Mouse (Mus musculus): ENCODE results near the gene Fhad1.

Fhad1 gene

DNA sequence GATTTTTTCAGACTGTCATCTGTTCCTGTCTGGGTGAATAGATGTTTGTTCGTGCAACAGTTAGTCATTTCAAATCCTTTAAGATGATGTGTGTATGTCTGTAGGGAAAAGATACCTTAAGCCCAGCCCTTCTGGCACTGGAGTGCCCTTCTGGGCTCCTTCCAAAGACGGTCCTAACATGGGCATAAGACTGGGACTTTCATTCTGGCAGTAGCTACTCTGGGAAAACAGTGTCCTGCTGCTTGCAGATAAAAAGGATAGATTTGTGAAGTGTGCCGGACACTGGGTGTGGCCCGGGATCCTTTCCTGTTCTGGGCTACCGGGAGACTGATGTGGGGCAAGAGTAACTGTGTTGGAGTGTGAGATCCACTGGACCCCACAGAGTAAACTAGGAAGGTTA, 132.9 kb downstream of the Fhad1 start:
- DNase-seq (ENCODE audit: low spot score), result no peak

DNA sequence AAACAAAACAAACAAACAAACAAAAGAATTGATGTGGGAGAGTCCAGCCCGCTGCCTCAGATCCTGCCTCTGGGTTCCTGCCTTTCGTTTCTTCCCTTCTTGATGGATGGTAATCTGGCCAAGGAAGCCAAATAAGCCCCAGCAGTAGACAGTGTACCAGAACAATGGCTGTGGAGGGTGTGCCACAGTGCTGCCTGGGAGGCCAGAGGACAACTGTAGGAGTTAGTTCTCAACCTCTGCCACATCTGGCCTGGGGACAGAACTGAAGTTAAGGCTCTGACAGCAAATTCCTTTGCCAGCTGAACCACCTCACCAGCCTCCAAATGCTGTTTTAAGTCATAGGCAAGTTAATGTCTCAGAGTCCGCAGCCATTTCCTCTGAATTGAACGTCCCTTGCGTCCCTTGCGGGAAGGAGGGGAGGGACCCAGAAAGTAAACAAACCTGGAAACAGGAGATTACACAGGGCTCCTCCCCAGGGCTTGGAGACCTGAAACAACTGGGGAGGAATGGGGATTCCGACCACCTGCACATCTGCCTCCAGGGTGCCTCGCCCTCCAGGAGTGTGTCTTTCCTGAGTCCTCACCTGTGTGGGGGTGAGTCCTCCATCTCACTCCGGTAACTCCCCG, 133.5 kb downstream of the Fhad1 start:
- no peak for DNase-seq (ENCODE audit: low spot score)

DNA sequence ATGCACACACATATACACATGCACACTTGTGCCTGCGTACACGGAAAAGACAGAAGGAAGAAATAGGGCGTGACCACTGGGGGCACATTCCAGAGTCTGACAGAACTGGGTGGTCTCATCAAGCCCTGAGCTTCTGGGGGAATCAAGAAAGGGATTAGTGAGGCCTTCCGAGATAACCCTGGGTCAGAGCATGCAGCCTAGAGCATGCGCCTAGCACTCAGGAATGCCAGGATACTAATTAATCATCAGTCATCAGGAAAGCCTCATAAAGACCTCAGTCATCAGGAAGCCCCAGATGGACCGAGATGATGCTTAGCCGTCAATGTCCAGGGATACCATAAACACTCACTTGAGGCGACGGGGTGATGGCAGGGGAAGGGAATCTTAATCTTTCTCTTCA, 135.0 kb downstream of the Fhad1 start:
- DNase-seq (ENCODE audit: low spot score), result no peak

DNA sequence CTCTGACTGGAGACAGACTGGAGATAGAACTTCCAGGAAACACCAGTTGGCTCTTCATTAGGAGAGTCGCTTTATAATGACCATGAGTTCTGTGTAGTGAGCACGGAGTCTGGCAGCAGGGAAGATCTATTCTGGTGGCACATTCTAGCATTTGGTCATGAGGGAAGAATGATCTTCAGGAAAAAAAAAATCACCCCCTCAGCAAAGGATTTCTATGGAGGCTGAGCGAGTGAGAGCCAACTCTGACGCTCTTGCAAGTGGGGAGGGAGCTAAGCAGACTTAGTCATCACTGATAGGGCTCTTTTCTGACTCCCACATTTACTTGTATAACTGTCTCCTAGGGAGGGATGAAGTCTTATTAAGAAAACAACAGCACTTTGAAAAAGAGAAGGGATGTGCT, 135.8 kb downstream of the Fhad1 start:
- no peak for DNase-seq (ENCODE audit: low spot score)

DNA sequence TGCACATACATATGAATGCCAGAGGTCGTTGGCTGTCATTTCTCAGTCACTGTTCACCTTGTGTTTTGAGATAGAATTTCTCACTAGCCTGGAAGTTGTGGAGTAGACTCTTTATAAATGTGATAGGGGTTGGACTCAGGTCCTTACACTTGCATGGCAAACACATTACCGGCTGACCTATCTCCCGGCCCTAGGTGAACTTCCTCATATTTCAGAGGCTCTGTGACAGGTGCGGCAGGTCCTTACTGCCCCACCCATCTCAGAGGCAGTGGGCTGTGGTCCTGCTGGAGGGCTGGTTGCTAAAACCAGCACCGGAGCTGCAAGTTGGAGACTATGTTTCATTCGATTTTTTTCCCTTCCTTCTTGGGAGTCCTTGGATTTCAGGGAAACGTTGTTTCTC, 136.3 kb downstream of the Fhad1 start:
- no peak for DNase-seq (ENCODE audit: low spot score)

DNA sequence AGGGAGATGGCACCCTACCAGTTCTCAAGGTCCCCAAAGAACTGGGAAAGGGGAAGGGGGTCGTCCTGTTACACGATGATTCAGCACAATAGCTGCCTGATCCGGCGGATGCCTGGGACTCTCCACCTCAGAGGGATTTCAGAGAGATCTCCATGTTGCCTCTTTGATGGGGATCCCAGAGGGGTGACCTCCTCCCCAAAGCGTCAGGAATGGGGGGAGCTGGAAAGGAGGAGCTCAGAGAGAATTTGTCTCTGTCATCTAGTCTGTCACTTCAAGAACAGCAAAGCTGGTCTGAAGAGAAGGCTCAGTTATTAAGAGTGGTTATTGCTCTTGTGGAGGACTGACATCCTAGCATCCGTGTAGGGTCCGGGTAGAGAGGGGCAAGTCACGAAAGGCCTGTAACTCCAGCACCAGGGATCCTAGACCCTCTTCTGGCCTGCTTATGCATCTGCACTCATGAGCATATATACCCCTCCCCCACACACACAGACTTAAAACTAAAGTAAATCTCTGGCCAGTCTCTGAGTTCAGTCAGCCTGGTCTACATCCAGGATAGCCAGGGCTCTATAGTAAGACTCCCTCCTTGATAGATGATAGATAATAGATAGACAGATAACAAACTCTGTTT, 139.3 kb downstream of the Fhad1 start:
- DNase-seq (ENCODE audit: low spot score), result no peak

DNA sequence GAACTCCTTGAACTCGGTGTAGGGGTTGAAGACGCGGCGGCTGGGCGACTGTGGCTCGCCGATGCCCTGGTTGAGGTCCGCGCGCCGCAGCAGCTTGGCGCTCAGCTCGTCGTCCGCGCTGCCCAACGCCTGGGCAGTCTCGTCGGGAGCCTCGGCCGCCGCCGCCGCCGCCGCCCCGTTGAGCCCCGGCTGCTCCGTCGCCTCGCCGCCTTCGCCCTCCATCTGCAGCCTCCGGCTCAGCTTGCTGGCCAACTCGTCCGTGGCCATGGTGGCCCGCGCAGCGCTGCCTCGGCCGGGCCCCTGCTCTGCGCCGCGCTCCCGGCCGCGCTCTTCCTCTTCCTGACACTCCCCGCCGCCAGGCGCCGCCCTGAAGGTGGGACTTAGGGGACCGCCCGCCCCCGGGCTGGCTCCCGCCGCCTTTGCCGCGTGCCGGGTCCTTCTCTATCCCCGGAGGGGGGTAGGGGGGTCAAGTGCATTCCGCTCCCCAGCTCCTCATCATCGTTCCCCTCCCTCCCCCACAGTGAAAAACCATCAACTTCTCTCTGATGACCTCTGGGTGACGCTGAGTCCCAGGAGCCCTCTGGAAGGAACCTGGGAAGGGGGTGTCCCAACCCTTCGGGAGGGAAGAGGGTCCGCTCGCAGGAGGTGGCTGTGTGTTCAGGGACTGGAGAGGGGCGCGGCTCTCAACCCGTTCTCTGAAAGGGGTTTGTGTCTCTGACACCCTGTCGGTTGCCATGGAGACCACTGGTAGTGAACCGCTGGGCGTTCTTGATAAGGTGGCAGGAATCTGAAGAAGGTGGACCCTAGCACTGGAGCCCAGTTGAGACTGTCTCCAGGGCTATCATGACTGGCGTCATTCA, 140.1 kb downstream of the Fhad1 start, which contains the start of gene Efhd2:
TSS of gene Efhd2 (minus strand) at position 320 of the 860 bp plus-strand sequence.
- DNase-seq (ENCODE audit: low spot score), result peak; percentile 91

DNA sequence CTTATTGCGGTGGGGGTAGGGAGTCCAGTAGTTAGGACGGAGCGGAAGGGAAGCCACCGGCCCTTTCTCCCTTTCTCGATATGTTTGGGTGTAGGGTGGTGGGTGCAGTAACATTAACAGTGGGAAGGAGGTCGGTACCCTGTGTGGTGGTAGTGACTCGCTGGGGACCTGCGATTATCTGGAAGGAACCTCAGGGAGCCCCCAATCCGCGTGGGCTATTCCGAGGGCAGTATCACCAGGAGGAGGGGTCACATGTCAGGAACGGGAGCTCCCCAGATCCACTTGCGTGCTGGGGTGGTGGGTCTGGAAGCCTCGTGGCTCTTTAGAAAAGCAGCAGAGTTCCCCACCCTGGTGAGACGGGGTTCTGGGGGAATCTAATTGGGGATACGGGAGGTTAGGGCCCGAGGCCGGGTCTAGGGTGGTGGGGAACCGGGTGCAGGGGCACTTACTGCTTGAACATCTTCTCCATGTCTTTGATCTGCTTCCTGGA, 140.7 kb downstream of the Fhad1 start:
- DNase-seq (ENCODE audit: low spot score), result no peak

DNA sequence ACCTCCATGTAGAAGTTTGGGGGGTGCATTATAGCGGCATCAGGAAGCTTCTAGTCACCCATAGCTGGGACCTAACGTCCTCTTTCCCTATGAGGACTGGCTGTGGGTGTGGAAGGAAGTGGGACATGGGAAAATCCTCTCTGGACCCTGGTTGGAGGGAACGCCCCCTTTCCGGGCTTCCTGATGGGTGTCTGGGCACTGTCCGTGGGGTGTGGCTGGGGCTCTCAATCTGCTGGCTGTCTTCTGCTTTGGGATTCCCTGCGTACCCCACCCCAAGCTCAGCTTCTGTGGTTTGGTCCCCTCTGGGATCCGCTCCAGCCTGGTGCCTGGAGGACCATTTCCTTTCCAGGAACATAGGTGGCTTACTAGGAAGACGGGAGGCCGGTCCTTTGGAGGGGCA, 141.9 kb downstream of the Fhad1 start:
- DNase-seq (ENCODE audit: low spot score), result no peak

DNA sequence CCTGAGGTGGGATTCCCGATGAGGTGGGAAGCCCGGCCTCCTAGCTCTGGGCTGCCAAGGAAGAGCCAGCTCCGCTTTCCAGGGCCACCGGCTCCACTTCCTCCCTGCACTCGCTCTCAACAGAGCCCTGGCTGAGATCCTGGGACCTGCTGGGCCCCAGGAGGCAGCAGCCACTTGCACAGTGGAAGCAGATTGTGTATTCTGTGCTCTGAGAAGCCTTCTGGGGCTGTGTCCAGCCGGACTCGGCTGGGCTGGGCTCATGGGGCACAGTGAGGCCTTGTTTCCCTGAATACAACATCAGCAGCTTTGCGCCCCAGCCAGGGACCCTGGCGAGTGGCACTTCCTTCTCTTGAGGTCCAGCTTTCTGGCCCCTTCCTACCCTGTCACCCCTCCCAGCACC, 143.0 kb downstream of the Fhad1 start:
- no peak for DNase-seq (ENCODE audit: low spot score)

DNA sequence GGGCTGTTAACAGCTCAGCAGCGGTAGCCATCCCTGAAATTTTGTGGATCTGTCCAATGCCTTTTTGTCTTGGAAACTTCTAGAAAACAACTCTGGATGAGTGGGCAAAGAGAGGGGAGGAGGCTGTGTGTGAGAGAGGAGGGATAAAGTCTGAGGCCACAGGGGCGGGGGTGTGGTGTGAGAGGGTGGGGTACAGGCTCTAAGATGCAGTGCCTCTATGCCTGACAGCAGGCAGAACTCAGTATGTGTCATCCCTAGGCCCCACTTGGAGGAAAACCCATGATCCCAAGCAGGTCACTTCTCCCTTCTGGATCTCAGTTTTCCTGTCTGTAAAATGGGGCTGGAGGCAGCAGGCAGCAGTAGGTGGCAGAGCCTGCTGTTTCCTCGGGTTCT, 143.6 kb downstream of the Fhad1 start:
- DNase-seq (ENCODE audit: low spot score), result no peak

DNA sequence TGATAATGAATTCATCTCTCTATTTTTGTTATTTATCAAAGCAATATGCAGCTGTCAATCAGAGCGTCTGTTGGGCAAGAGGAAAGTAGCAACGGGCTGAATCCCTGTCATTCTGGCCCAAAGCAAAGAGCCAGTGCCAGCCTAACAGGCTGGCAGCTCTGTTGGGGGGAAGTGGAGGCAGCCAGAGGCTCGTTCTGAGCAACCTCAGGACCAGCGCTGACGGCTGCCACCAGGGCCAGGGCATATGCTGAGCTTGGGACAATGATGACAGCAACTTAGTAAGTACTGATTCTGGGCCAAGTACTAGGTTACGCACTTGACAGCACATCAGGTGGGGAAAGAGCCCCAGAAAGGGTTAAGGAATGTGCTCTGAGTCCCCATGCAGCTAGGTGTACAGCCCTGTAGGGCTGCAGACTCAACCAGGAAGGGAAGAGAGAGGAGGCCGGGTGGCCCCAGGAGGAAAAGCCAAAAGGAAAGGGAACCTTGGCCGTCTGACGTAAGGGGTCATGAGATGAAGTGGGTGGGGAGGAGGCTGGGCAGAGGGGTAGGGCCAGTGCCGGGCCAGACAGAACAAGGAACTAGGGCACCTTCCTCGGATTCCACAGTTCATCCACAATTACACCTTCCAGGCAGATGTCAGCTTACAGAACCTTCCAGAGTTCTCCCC, 144.1 kb downstream of the Fhad1 start:
- no peak for DNase-seq (ENCODE audit: low spot score)

DNA sequence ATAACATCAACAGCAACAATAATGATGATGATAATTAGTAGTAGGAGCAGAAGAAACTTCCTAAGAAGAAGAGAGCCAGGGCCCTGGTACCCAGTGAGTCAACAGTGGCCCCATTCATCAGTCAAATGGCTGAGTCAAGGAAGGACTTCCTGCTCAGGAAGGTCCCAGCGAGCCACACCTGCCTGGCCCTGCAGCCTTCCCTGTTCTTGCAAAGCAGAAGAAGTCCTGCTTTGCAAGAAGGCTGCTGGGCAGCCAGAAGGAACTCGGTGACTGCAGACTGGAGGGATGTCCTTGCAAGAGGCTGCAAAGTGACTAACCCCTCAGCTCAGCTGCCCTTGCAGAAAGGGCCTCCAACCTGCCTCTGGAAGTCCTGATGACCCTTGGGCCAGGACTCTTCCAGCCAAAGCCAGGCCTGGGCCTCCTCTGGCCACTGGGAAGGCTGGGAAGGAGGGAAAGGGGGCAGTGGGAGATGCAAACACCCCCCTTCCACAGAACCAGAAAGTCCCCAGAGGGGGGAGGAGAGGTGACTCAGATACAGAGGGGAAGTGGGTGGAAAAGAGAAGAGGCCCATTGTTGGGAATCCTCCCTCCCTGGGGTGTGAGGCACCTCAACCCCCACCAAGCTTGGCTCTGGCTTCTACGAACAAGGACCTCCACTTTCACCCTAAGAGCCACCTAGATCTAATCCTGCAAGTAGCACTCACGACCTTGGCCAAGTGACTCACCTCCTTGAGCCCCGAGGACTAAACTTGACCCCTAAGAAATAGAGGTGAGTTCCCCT, 145.3 kb downstream of the Fhad1 start:
- no peak for DNase-seq (ENCODE audit: low spot score)

DNA sequence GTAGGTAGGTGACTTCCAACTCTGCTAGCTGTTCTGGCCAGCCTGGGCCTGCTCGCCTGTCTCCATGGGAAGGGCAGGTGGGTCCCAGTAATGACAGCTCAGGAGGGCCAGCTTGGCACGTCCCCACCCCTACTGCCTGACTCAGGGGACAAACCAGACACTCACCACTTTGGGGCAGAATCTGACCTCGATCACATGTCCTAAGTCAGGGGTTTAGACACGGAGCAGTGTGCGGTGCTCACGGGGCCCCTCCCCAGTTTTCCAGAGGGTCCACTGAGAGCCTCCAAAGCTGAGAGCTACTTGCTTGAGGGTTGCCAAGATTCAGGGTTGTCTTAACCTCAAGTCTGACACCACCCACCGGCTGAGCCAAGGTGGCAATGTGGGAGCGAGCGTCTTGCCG, 146.8 kb downstream of the Fhad1 start:
- no peak for DNase-seq (ENCODE audit: low spot score)

DNA sequence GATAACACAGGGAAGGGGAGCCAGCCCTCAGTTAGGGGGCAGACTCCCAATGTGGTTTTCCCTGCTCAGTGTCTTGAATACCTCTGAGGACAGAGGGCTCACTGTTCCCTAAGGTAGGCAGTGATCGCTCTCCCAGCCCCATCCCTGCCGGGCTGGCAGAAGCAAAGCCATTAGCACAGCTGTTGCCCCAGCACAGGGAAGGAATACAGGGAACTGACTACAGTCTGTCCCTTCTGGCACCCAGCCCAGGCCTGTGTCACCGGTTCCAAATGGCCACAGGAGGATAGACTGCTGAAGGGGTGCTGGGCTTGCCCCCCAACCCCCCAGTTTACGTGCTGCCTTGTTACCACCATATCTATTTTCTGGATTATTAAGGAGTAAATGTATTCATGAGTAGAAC, 147.4 kb downstream of the Fhad1 start:
- DNase-seq (ENCODE audit: low spot score), result no peak

DNA sequence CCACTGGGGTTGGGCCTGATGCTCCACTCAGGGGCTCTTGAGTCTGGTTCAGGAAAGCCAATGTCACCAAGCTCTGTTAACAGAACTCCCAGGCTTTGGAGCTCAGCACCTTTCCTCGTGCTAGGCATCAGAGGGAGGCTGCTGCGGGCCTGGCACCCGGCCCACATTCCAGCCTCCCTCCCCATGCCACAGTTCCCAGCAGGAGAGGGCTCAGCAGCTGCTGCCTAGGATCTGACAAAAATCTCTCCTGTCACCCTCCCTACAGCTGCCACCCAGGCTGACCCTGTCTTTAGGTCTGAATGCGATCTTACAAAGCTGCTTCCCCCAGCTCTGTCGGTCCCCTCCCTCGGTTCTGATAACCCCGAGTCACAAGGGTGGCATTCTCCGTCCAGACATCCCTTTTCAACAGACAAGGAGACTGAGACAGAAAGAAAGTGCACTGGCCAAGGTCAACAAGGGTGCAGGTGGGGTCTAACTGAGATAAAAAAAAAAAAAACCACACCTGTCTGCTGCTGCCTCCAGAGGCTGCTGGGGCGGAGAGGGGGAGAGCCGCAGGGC, 147.9 kb downstream of the Fhad1 start:
- DNase-seq (ENCODE audit: low spot score), result no peak

DNA sequence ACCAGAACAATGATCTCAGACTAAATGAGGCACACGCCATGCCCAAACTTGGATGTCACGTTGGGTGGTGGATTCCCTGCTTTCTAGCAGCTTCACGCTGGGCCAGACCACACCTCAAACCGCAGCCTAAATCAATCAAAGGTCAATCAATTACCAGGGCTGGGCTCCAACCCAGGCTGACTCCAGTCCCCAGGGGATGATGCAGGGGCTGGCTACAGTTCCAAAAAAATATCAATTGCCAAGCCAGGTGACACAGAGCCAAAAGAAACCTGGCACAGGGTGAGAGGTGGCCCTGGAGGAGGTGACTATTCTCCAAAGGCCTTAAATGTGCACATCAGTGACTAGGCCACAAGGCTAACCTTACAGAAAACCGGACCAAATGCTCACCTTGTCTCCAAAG, 149.3 kb downstream of the Fhad1 start:
- DNase-seq (ENCODE audit: low spot score), result no peak

DNA sequence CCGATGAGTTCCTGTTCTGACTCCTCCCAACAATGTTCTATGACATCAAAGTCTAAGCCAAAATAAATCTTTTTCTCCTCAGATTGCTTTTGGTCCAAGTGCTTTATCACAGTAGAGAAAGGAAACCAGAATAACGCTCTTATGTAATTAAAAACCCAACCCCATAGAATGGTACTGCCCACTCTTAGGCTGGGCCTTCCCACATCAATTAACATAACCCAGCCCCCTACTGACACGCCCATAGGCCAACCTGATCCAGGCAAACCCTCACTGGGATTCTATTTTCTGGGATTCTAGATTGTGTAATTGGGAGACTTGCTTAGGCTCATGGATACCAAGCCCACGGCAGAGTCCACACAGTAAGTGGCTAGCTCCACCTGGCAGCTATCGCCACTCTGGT, 149.9 kb downstream of the Fhad1 start:
- DNase-seq (ENCODE audit: low spot score), result no peak

DNA sequence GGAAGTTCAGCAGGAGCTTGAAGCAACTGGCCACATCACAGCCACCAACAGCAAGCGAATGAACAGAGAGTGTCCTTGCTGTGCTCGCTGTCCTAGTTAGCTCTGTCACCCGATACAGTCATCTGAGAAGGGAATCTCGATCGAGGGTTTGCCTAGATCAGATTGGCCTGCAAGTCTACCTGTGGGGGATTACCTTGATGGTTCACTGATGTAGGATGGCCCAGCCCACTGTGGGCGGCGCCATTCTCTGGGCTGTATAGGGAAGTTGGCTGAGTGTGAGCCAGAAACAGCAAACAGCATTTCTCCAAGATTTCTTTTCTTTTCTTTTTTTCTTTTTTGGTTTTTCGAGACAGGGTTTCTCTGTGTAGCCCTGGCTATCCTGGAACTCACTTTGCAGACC, 150.4 kb downstream of the Fhad1 start:
- DNase-seq (ENCODE audit: low spot score), result no peak

DNA sequence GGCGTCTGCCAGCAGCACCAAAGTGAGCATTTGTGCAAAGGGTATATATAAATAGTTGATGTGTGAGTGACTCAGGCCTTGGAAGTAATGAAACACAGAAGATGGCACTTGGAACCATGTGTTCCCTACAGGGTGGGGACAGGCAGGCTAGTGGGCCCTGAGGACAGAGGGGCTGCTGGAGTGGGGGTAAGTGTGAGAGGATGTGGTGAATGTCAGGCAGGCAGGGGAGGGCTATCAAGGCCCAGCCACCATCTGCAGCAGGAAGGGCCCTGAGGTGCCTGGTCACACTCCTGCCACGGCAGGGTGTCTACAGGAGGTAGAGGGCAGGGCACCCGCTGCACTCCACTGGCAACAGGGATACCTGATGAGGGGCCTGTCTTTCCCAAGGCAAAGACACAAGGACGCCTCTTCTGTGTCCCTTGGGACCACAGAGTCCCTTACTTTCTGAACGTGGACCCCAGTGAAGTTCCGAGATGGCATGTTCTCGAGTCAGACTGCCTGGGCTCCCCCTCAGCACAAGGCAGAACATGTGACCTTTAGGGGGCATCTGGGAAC, 151.1 kb downstream of the Fhad1 start:
- DNase-seq (ENCODE audit: low spot score), result no peak

DNA sequence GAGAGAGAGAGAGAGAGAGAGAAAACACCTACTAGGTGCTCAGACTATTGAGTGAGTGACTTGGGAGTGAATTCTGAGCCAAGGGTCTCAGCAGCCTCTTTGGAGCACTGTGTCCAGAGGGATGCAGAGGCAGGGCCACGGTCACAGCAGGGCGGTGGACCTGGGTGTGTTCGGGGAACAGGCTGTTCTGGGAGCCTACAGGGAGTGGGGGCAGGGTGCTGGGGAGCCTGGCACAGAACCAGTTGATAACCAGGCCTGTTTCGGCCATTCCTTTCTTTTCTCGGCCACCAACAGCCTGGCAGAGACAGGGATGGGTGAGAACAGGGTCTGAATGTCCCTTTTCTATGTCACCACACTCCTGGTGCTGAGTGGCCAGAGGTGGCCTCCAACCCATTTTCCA, 152.0 kb downstream of the Fhad1 start:
- DNase-seq (ENCODE audit: low spot score), result no peak
